Mouse (Mus musculus) forebrain, embryonic 15.5 days (tissue): Measurements from ENCODE around the gene Sgk1. TPM values are rescaled to one million over a fixed set of nuclear protein-coding genes. Genes with fewer than 3 reads are reported as not detected.

ENCODE experiments used
- polyA plus RNA-seq: library from polyadenylated mRNA; unstranded; fragments of >200 nt; fragmentation: Nextera tagmentation; extraction: Ambion mirVana; gene quantifications from 2 replicates; pipeline ENCODE4 v1.2.1, GENCODE M21; 2015

Gene Sgk1
- polyA plus RNA-seq, 1 experiment from 2014 or later = 28.7 TPM

Other genes starting within 250 kb of the Sgk1 start
- not detected in 2 replicates for gene 4930444G20Rik, start 185.9 kb downstream of the Sgk1 start, polyA plus RNA-seq